Mouse (Mus musculus) urinary bladder, postnatal 10 days (tissue): ENCODE measurements around the gene Twf1.

Experiments
- DNase-seq: peaks from one replicate; pipeline ENCODE4 v3.0.0; 2022; ENCODE audit warnings: low spot score

Twf1 gene

GRCm38 (mm10) chr15:94589219-94590075 is at the start of gene Twf1:
Gene Twf1 (minus strand): TSS chr15:94589889.
- DNase-seq, result peak; percentile 95

- DNase-seq, result no peak
These were observed 49.4 kb upstream of the Twf1 start for GRCm38 (mm10) chr15:94639126-94639525.

- DNase-seq, result no peak
These were observed 48.5 kb upstream of the Twf1 start for GRCm38 (mm10) chr15:94638207-94638606.

GRCm38 (mm10) chr15:94634524-94634923 is 44.8 kb upstream of the Twf1 start:
- no peak for DNase-seq

- no peak for DNase-seq
These were observed 40.9 kb upstream of the Twf1 start for GRCm38 (mm10) chr15:94630553-94630952.

GRCm38 (mm10) chr15:94628830-94629601 is 39.3 kb upstream of the Twf1 start, which contains the start of gene Tmem117:
Gene Tmem117 (plus strand): TSS chr15:94629232.
- DNase-seq, result no peak

- DNase-seq, result no peak
These were observed 38.8 kb upstream of the Twf1 start for GRCm38 (mm10) chr15:94628463-94628829.

- no peak for DNase-seq
These were observed 31.2 kb upstream of the Twf1 start for GRCm38 (mm10) chr15:94620909-94621308.

GRCm38 (mm10) chr15:94616036-94616435 is 26.3 kb upstream of the Twf1 start:
- DNase-seq, result no peak

- no peak for DNase-seq
These were observed 18.1 kb upstream of the Twf1 start for GRCm38 (mm10) chr15:94607768-94608167.

- DNase-seq, result no peak
These were observed 12.8 kb upstream of the Twf1 start for GRCm38 (mm10) chr15:94602441-94602840.

GRCm38 (mm10) chr15:94601339-94601738 is 11.7 kb upstream of the Twf1 start:
- no peak for DNase-seq

- no peak for DNase-seq
These were observed 10.5 kb upstream of the Twf1 start for GRCm38 (mm10) chr15:94600145-94600707.

- no peak for DNase-seq
These were observed 3.9 kb upstream of the Twf1 start for GRCm38 (mm10) chr15:94593586-94593985.

- no peak for DNase-seq
These were observed 1.7 kb upstream of the Twf1 start for GRCm38 (mm10) chr15:94591356-94591755.

- no peak for DNase-seq
These were observed 394 bp upstream of the Twf1 start for GRCm38 (mm10) chr15:94590083-94590482.

GRCm38 (mm10) chr15:94587826-94588715 is 1.6 kb downstream of the Twf1 start:
- DNase-seq, result no peak

- no peak for DNase-seq
These were observed 5.0 kb downstream of the Twf1 start for GRCm38 (mm10) chr15:94584738-94585137.

GRCm38 (mm10) chr15:94583153-94583552 is 6.5 kb downstream of the Twf1 start:
- no peak for DNase-seq

GRCm38 (mm10) chr15:94582000-94582593 is 7.6 kb downstream of the Twf1 start:
- no peak for DNase-seq

GRCm38 (mm10) chr15:94574566-94575268 is 15.0 kb downstream of the Twf1 start:
- DNase-seq, result no peak
